Mouse (Mus musculus) granulocyte monocyte progenitor cell, adult 5-6 weeks (primary cell): ENCODE measurements around the gene Trim14. TPM values are rescaled to one million over a fixed set of nuclear protein-coding genes. Genes with fewer than 3 reads are reported as not detected.

Source experiments
- ATAC-seq: replicated peaks from 2 replicates; pipeline ENCODE4 v1.8.0; 2016; ENCODE audit warnings: mild to moderate bottlenecking, moderate TSS enrichment, inconsistent platforms; ENCODE audit not compliant: poor library complexity, severe bottlenecking
- total RNA-seq, 2 experiments: library from RNA; stranded (forward) in 1 of 2; stranded (reverse) in 1 of 2; fragments of 200-712, 200-1000 nt in 1 of 2; fragments of >200 nt in 1 of 2; fragmentation: Nextera tagmentation in 1 of 2; gene quantifications; 2 replicates each; pipeline ENCODE4 v1.2.3; 2014 to 2017

The Trim14 gene
- total RNA-seq, 2 experiments from 2014 or later: 16.3 to 21.1 TPM

DNA sequence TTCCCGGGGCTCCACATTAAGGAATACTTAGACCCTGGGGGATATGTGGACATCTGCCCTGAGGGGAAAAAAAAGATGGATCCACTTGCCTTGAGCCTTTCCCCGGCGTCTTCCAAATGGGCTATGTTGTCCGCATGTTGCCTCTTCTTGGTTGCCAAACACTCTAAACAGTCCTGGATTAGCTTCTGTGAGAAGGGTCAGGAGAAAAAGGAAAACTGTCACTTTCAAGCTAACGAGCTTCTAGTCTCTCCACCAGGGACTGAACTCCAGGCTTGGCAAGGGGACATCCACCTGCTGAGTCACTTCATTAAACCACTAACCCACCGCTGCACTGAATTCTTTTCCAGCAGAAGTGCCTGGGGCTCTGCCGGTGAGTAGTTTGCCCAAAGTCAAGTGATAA, 3.0 kb downstream of the Trim14 start:
- ATAC-seq: no peak

DNA sequence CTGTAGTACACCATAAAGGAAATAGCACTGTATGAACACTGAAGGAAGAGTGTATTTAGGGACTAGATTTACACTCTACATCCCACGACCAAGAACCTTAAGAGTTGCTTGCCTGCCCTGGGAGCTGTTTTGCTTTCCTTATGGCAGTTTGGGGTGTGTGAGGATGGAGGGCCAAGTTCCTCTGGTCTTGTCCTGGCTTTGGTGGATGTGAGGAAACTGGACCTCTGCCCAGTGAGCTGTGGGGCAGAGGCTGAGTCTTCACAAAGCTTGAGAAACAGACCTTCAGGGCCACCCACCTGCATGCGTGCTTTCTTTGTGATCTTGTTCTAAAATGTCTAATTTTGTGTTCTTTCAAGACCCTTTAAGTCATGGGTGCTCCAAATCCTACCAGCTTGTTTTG, 3.4 kb downstream of the Trim14 start:
- ATAC-seq: no peak

DNA sequence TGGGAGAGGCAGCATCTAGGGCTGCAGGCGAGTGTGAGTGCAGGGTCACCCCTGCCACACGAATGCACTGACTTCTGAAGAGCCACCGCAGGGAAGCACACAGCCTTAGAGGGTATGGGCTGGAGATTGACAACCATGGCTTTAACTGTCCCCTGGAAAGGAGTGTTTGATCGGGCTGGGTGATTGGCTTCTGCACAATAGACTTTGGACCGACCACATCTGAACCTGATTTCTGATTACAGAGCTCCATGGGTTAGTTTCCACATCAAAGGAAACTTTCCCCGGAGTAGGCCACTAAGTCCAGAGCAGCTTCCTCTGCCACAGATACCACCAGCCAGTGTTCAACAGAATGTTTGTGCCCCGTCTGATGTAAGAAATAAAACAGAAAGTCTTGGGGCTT, 6.2 kb downstream of the Trim14 start:
- ATAC-seq: no peak

DNA sequence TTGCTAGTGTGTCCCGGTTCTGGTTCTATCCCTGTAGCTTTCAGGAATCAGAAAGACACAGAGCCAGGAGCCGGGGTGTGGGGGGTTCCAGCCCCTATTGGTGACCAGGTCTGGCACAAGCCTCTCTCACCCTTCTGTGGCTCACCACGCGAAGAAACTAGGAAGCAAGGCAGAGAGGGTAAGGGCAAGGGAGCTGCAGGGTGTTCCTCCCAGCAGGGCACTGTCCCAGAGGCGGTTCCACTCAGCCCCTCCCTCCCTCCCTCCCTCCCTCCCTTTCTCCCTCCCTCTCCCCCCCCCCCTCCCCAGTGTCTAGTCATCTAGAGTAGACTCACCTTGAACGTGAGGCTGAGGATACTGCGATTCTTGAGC, 8.4 kb downstream of the Trim14 start:
- peak; percentile 94 for ATAC-seq

DNA sequence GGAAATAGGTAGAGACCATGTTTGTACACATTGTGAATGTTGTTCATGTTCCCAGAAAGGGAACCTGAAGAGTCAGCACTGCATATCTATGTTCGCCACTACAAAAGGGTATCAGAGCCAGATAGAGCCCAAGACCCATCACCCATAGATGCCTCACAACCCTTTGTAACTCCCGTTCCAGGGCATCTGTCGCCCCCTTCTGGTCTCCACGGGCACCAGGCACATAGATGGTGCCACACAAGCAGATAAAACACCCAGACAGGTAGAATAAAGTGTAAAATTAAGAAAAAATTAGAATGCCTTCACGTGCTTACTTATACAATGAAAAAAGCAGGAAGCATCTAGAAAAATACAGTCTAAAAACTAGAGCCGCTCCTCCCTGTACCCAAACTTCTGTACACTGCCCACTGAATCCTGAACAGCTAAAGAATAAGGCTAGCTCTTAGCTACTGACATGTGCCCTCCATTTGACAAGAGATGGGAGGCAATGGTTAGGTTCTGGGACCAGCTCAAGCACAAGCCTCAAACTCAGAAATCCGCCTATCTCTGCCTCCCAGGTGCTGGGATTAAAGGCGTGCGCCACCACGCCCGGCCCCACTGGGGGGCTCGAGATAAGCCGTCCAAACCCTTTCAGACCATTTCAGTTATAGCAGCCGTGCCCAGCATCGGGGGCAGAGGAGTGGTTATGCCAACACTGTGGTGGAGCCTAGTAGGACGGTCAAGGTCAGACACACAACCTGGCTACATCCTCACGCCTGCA, 9.0 kb downstream of the Trim14 start:
- ATAC-seq: 0 out of 2 replicates have a peak, but pooled peaks have one; percentile 36

DNA sequence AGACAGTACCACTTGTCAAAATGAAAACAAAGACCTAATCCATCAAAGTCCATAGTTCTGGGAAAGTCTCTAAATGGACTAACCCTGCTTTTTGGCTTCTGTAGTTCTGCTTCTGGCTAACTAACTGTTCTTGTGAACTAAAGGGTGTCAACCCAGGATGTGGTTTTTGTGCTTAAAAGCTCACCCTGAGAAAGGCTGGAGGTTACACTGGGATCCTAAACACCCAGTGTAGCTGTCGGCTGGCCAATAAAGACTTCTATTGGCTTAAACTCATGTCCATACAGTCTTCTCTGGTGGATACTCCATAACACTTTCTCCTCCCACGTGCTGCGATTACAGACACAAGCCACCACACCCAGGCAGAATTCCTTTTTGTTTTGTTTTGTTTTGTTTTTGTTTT, 9.7 kb downstream of the Trim14 start:
- no peak for ATAC-seq

DNA sequence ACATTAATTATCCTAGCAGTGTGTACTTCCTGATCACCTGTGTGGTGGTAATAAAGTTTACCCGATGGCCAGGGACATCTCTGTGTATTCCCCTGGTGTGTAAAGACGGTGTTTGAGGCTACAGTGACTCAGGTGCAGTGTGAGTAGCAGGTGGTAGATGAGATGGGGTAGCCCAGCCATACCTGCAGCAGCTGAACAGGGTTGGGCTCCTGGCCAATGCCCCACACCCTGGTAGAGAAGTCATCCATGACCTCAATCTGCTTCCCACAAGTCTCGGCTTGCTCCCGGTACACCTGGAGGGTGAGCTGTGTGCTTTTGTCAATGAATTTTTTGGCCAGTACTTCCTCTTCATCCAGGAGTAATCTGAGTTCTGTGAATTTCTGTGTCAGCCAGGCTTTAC, 12.6 kb downstream of the Trim14 start:
- no peak for ATAC-seq

DNA sequence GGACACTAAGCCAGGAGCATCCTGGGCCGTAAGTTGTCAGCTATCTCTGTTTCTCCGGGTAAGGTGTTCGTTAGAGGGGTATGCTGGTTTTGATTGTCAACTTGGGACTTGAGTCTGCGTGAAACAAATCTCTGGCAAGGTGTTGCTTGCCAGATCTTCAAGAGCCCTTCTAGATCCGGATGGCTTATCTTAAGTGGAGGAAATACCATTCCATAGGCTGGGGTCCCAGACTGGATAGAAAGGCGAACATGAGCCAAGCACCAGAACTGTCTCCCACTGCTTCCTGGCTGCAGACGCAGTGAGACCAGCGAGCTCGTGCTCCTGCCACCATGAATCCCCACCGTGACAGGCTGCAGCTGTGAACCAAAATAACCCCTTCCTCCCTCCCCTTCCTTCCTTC, 14.5 kb downstream of the Trim14 start:
- no peak for ATAC-seq

DNA sequence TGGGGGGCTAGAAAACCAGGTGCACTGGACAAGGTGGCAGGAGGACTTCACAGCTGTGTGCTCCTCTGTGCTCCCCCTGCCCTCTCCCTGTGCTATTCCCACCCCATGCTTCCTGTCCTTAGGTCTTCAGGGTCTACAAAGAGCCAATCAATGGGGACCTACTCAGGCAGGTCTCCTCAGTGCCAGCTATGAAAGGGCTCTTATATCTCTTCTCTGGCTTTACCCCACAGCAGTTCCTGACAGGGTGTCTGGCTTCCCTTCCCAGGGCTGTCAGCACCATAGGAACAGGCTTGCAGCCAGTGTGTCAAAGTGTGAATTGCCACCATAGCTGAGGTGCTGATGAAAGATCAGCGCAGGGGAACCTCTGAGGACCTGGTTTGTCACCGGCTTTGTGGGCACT, 15.4 kb downstream of the Trim14 start:
- no peak for ATAC-seq

DNA sequence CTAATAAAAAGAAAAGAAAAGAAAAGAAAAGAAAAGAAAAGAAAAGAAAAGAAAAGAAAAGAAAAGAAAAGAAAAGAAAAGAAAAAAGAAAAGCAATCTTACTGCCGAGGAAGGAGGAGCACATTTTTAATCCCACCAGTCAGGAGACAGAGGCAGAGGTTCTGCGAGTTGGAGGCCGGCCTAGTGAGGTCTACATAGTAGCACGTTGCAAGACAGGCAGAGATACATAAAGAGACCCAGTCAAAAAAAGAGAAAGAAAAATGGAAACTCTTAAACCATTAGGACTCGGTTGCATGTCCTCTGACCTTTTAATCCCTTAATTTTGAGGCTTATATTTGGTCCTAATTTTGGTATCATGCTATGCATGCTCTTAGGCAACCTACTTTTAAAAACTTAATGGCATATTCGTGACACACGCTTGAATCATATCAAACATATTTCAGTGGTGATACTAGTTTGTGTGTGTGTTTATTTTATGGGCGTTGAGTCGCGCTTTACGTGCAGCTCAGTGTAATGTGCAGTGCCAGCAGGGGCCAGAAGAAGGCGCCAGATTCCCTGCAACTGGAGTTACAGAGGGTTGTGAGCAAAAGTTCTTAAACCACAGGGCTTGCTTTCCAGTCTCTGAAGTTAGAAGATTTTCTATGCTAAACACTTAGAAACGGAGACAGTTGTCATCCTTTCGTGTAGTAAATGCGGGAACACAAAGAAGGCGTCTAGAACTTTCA, 28.0 kb downstream of the Trim14 start:
- ATAC-seq: peak; percentile 58

DNA sequence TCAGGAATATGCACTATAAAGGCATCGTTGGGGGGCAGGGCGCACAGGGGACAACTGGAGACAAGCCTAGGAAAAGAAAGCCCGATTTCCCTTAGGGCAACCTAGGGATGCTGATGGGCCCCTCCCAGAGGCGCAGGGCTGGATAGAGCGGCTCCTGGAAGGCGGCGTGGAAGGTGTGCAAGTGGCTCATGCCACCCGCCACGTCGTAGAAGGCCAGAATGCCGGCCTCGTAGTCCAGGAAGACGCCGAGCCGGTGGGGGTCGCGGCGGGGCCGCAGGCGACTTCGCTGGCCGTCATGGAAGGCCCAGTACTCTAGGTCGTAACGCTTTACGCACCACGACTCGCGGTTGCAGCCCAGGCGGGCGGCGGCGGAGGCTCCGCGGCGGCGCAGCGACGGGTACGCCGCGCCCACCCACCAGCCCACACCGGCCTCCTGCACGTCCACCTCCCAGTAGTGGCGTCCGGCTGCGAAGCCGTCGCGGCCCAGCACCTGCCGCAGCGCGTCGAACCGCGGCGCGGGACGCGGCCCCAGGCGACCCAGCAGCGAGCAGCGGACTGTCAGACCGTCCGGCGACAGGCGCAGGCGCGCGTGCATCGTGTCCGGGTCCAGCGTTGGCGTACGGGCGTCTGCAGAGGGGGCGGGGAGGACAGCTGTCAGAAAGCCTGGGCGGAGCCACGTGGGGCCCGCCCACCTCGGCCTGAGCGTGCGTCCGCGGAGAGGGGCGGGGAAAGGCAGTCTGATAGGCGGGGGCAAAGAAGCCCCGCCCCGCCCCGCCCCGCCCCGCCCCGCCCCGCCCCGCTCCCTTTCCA, 28.9 kb downstream of the Trim14 start:
- peak; percentile 99 for ATAC-seq

DNA sequence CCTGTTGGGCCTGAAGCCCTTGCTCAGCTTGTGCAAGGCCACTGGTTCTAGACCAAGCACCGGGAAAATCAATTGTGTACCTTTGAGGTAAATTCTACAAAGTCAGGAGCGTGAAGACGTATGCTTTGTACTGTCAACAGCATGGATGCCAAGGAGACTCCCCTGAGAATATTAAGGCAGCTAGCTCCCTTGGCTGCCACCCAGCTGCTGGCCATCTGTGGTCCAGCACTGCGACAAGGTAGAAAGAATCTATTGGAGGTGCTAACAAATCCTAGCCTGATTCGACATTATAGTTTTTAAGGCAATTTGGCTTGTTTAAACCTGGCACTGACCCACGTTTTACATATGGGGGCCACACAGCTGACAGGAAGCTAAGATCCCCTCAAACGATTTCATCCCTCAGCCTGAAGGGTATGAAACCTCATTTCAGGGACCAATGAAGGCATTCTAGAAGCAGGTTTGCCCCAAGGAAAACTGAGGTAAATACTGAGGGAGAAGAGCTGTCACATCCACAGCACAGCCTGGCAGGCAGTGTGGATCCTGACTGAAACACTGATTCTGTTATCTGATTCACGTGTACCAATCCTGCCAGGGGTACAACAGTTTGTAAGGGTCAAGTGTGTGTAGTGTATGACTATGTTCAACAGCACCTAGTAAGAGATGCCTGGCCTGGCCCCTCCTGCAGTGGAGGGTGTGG, 30.4 kb downstream of the Trim14 start:
- ATAC-seq: no peak

DNA sequence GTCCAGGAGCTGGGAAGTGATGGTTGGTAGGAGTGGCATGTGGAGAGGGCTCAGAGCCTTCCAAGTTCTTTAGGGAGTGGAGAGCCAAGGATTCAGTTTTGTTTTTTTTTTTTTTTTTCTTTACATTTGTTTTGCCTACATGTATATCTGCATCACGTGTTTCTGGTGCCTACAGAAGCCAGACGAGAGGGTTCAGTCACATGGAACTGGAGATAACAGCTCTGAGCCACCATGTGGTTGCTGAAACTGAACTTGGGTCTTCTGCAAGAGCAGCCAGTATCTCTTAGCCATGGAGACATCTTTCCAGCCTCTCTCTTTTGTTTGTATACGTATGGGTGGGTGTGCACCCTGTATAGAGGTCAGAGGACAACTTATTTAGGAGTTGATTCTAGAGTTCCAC, 32.1 kb downstream of the Trim14 start:
- no peak for ATAC-seq

DNA sequence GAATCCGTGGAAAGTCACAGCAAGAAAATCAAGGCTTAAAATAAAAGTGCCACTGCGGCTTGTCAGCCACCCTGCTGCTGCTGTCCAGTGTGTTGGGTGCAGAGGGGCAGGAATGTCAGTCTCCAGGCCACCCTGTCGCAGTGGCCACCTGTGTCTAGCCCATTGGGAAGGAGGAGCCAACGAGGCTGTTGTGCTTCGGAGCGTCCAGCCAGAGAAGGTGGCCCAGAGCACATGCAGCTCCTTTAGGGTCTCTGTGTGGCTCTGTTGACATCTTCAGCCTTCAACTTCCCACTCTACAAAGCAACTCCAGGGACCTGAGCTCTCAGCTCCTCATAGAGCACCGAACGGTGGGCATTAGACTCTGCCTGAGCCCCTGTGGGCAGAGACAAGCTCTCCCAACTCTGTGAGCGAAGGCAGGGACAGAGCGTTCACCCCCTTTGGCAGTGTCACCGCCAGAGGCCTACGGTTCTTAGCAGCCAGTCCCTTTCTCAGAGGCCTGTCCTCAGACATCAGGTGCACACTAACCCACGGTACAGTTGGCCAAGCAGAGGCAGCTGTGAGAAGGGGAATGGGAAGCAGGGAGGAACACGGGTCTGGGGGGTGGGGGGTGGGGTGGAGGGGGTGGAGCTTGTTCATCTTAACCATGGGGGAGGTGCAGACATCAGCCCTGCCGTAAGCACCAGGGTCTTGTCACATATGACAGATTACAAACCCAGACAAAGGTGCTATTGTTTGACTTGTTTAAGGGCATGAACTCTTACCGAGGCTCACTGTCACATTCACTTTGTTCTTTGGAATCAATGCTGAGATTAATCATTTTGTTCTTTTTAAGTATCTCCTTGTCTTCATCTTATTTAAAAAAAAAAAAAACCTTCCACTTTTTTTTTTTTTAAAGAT, 33.1 kb downstream of the Trim14 start:
- no peak for ATAC-seq

DNA sequence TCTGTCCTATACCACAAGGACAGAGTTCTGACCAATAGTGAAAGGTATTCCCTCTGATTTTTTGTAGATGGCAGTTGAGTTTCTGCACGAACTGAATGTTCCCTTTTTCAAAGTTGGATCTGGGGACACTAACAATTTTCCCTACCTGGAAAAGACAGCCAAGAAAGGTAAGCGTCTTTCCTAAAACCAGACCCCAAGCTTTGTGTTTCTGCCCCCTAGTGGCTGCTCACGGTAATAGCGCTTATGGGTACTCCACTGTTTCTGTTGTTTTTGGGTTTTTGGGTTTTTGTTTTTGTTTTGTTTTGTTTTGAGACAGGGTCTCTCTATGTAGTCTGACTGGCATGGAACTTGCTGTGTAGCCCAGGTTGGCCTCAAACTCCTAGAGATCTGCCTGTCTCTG, 37.0 kb downstream of the Trim14 start:
- ATAC-seq: no peak

DNA sequence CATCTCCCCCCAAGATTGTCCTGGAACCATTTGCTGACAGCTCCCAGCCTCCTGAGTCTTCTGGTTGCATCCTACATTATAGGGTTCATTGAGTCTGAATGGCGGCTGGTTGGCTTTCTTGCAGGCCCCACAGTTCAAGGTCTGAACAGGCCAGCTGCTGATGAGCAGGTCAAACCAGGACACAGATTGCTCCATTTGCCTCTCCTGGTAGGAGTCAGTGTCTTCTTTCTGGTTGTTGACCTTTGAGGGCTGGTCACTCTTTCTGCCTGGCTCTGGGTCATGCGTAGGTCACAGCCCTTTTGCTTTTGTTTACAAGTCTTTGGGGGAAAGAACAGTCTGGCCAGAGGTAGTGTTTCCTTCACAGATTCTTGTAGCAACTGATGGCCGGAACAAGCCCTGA, 37.4 kb downstream of the Trim14 start:
- no peak for ATAC-seq

DNA sequence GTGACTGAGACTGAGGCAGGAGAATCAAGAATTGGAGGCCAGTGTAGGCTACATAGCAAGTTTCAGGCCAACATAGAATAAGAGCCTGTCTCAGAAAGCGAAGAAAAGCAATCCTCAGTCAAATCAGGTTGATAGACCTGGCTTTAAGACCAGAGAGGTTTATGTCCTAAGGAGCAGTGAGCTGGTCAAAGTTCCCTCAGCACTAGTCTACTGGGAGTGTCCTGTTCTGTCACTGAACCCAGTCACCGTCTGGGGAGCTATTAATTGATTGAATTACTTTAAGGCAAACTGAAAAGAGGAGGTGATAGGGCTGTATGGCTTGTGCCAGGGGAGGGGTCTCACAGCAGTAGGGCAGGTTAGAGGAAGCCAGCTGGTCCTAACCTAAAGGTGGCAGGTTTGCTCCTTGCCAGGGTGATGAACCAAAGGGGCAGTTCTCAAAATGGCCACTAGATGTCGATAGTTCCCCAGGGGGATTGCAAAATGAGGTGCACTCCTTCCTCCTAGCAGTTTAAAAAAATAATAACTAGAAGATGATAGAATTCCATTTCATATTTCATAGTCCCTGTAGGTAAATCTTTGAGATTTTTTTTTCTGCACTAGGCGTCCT, 38.6 kb downstream of the Trim14 start:
- ATAC-seq: peak; percentile 74

DNA sequence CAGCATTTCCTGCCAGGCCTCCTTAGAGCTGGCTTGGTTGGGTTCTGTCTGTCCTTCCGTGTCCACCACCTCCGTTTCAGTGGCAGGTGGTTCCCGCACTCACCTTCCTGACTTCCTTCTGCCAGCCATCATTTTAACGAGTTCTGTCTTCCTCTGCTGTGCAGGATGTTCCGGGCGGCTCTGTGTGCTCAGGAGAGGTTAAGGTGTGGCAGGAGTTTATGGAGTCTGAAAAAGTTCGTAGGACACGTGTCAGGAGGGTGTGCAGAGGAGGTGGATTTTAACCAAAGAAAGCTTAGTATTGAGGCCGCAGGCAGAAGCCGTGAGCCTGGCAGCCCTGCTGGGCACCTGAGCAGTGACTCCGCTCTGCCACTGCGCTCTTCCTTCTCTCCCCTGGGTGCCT, 40.4 kb downstream of the Trim14 start:
- ATAC-seq: no peak

DNA sequence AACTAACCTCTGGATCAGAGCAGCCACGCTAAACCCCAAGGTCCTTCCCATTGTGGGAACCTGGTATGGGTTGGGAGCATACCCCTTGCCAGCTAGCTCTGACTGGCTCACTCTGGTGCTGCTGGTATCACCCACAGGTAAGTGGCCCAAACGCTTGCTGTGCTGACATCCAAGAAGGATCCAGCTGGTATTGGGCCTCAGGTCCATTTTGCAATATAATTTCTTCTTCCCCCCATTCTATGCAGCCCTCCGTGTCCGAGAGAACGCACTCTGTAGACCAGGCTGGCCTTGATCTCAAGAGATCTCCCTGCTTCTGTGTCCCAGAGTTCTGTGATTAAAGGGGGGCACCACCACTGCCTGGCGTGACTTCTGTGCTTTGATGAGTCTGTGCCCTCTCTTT, 42.9 kb downstream of the Trim14 start:
- no peak for ATAC-seq
